Mouse (Mus musculus): Measurements from ENCODE around the gene Rora. TPM values are rescaled to one million over a fixed set of nuclear protein-coding genes. Genes with fewer than 3 reads are reported as not detected.

Gene Rora
- polyA plus RNA-seq, 1 experiment from 2014 or later: 23.2 TPM

GRCm38 (mm10) chr9:69110301-69110674, 456.7 kb downstream of the Rora start:
- no peaks in the 10 kb centered on the region for H3K9me3 ChIP-seq (ENCODE audit: control insufficient read depth, low read length)
- H3K9ac ChIP-seq (replicated peaks; ENCODE audit: low read depth, low read length): no peak overlapping the region
- H3K4me2 ChIP-seq (ENCODE audit: low read depth, low read length): no peak overlapping the region
- ATAC-seq (ENCODE audit: low read depth): no peak
- H3K36me3 ChIP-seq (ENCODE audit: control insufficient read depth, insufficient read depth, low read length): no peaks in the 10 kb centered on the region
- no peaks in the 10 kb centered on the region for H3K27me3 ChIP-seq (ENCODE audit: control insufficient read depth, insufficient read depth, low read length)
- no peak overlapping the region for H3K4me3 ChIP-seq (ENCODE audit: low read depth, low read length)
- WGBS: 82% methylated on average over 5 of the region's 5 CpGs
- H3K27ac ChIP-seq (ENCODE audit: low read depth, low read length): no peak overlapping the region
- no peaks in the 10 kb centered on the region for H3K4me1 ChIP-seq (ENCODE audit: control insufficient read depth, insufficient read depth, low read length)

DNA sequence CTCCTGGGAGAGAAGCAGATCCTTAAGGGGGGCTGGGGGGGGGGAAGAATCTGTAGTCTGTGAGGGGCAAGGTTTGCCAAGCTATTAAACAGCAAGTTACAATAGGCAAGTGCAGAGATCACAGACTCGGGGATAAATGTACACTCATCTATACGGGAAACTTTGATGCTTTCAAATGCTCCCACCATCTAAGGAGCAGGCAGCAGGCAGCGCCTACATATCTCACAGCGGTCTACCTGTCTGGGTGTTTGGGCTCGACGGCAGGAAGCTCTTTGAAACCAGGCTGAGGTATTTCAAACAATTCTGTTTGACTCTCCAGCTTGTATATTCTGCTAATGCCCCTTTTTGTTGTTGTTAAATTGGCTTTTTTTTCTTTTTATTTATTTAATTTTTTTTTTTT, 457.1 kb downstream of the Rora start:
- no peaks in the 10 kb centered on the region for H3K36me3 ChIP-seq (ENCODE audit: control insufficient read depth, insufficient read depth, low read length)
- H3K4me1 ChIP-seq (ENCODE audit: control insufficient read depth, insufficient read depth, low read length): no peaks in the 10 kb centered on the region
- no peak overlapping the region for H3K4me3 ChIP-seq (ENCODE audit: low read depth, low read length)
- WGBS: 78% methylated on average over 6 of the region's 6 CpGs
- no peaks in the 10 kb centered on the region for H3K9me3 ChIP-seq (ENCODE audit: control insufficient read depth, low read length)
- H3K4me2 ChIP-seq (ENCODE audit: low read depth, low read length): no peak overlapping the region
- H3K9ac ChIP-seq (replicated peaks; ENCODE audit: low read depth, low read length): no peak overlapping the region
- no peak for ATAC-seq (ENCODE audit: low read depth)
- H3K27me3 ChIP-seq (ENCODE audit: control insufficient read depth, insufficient read depth, low read length): no peaks in the 10 kb centered on the region
- no peak overlapping the region for H3K27ac ChIP-seq (ENCODE audit: low read depth, low read length)

- H3K4me2 ChIP-seq (ENCODE audit: low read depth, low read length): no peak overlapping the region
- H3K27me3 ChIP-seq (ENCODE audit: control insufficient read depth, insufficient read depth, low read length): no peaks in the 10 kb centered on the region
- WGBS: 83% methylated on average over 6 of the region's 6 CpGs
- no peak for ATAC-seq (ENCODE audit: low read depth)
- no peak overlapping the region for H3K27ac ChIP-seq (ENCODE audit: low read depth, low read length)
- H3K9me3 ChIP-seq (ENCODE audit: control insufficient read depth, low read length): no peaks in the 10 kb centered on the region
- H3K36me3 ChIP-seq (ENCODE audit: control insufficient read depth, insufficient read depth, low read length): no peaks in the 10 kb centered on the region
- H3K4me1 ChIP-seq (ENCODE audit: control insufficient read depth, insufficient read depth, low read length): no peaks in the 10 kb centered on the region
- H3K4me3 ChIP-seq (ENCODE audit: low read depth, low read length): no peak overlapping the region
- no peak overlapping the region for H3K9ac ChIP-seq (replicated peaks; ENCODE audit: low read depth, low read length)
Measured at GRCm38 (mm10) chr9:69111539-69111938, 458.0 kb downstream of the Rora start.

DNA sequence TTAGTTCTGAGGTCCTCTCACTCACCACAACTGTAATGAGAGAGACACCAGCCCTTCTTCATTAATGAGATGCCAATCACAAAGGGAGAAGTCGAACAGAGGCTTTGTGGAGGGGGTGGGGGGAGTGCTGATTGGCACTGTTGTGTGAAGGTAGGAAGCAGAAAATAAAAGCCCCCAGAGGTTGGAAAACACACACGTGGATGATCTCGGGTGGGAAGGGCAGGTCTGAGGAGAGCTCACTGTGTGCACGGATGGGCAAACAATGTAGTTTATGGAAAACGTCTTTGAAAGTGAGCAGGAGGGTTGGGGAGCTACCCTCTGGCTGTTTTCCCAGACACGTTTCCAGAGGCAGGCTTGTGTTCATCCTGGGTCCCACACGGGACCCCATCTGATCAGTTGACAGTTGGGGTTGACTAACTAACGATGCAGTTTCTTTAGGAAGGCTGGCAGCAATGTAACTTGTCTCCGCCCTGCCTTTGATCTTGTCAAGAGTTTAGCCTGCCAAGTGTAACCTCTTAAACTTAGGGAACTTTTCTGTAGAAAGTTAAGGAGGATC, 460.9 kb downstream of the Rora start:
- Histone ChIP-seq H3K36me3 (ENCODE audit: control insufficient read depth, insufficient read depth, low read length) (no peaks in the 10 kb centered on the region), H3K9ac (replicated peaks; ENCODE audit: low read depth, low read length) (no peak overlapping the region), H3K27me3 (ENCODE audit: control insufficient read depth, insufficient read depth, low read length) (no peaks in the 10 kb centered on the region), H3K4me3 (ENCODE audit: low read depth, low read length) (no peak overlapping the region), H3K9me3 (ENCODE audit: control insufficient read depth, low read length) (no peaks in the 10 kb centered on the region), H3K4me2 (ENCODE audit: low read depth, low read length) (no peak overlapping the region), H3K4me1 (ENCODE audit: control insufficient read depth, insufficient read depth, low read length) (no peaks in the 10 kb centered on the region), H3K27ac (ENCODE audit: low read depth, low read length) (no peak overlapping the region)
- no peak for ATAC-seq (ENCODE audit: low read depth)
- WGBS: 31% methylated on average over 9 of the region's 9 CpGs

- WGBS: 79% methylated on average over 2 of the region's 2 CpGs
- Histone ChIP-seq H3K4me1 (ENCODE audit: control insufficient read depth, insufficient read depth, low read length) (no peaks in the 10 kb centered on the region), H3K4me3 (ENCODE audit: low read depth, low read length) (no peak overlapping the region), H3K4me2 (ENCODE audit: low read depth, low read length) (no peak overlapping the region), H3K27ac (ENCODE audit: low read depth, low read length) (no peak overlapping the region), H3K27me3 (ENCODE audit: control insufficient read depth, insufficient read depth, low read length) (no peaks in the 10 kb centered on the region), H3K36me3 (ENCODE audit: control insufficient read depth, insufficient read depth, low read length) (no peaks in the 10 kb centered on the region), H3K9ac (replicated peaks; ENCODE audit: low read depth, low read length) (no peak overlapping the region), H3K9me3 (ENCODE audit: control insufficient read depth, low read length) (no peaks in the 10 kb centered on the region)
- no peak for ATAC-seq (ENCODE audit: low read depth)
Measured at GRCm38 (mm10) chr9:69116740-69117139, 463.2 kb downstream of the Rora start.

DNA sequence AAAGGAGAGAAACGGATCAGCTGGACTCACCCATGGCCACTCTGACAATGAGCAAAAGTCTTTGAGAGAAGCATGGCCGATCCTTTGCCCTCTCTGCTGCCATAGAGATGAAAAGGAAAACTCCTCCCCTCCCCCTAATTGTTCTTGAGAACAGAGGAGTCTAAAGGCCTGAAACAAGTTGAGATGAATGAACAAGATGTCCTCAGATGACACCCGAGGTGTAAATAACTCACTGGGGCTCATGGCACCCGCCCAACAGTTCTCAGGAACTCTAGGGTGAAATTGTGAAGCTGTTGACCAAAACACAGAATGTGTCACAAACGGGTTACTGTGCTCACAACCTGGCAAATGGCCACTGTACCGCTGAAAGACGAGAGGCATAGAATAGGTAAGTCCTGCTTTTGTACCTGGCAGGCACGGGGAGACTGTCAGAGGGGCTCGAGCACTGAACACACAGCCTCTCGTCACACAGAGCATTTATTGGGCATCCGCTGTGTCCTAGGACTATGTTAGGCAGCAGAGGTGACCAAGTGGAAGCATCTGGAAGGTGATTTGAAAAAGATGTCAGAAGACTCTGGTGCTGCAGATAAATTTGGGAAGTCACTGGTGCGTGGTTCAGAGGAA, 467.6 kb downstream of the Rora start:
- WGBS: 22% methylated on average over 12 of the region's 12 CpGs
- no peaks in the 10 kb centered on the region for H3K9me3 ChIP-seq (ENCODE audit: control insufficient read depth, low read length)
- H3K9ac ChIP-seq (replicated peaks; ENCODE audit: low read depth, low read length): no peak overlapping the region
- peaks cover 12% of the 10 kb centered on the region; the same call in 1 of the 2 replicates for H3K4me1 ChIP-seq (ENCODE audit: control insufficient read depth, insufficient read depth, low read length)
- H3K4me2 ChIP-seq (ENCODE audit: low read depth, low read length): no peak overlapping the region
- ATAC-seq (ENCODE audit: low read depth): no peak
- H3K4me3 ChIP-seq (ENCODE audit: low read depth, low read length): no peak overlapping the region
- H3K36me3 ChIP-seq (ENCODE audit: control insufficient read depth, insufficient read depth, low read length): no peaks in the 10 kb centered on the region
- no peaks in the 10 kb centered on the region for H3K27me3 ChIP-seq (ENCODE audit: control insufficient read depth, insufficient read depth, low read length)
- no peak overlapping the region for H3K27ac ChIP-seq (ENCODE audit: low read depth, low read length)

DNA sequence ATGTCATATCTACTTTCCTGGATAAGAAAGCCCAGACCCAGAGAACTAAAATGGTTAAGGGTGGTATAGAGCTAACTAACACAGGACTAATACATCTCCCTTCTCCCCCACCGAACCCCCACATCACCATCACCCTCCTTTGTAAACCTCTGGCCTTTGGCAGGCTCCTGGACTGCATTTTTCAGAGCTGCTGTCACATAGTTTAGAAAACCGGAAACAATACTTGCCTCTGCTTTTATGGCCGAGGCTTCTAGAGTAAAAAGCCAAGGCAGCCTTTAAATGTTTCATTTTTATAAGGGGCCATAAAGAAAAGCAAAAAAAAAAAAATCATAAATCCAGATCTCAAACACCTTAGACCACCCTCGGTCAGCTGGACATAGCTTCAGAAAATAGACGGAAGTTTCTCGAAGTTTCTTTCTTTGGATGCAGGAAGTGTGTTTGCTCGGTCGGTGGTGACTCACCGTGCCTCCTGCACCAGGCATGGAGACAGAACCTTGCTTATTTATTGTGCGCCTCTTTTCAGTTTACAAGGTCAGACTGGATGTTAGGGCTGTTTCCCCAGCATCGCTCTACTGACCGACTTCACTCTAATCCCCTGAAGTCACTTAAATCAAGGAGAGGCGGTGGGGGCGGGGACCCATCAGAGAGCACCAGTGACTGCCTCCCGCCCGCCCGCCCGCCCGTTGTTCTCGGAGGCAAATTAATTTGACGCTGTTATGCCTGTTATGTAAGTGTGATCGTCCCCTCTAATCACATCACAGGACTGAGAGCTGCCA, 471.6 kb downstream of the Rora start:
- H3K27me3 ChIP-seq (ENCODE audit: control insufficient read depth, insufficient read depth, low read length): no peaks in the 10 kb centered on the region
- 0 out of 2 replicates have a peak overlapping the region, but pooled peaks have one; percentile 34 for H3K9ac ChIP-seq (replicated peaks; ENCODE audit: low read depth, low read length)
- no peaks in the 10 kb centered on the region for H3K36me3 ChIP-seq (ENCODE audit: control insufficient read depth, insufficient read depth, low read length)
- peak overlapping the region; percentile 52 for H3K4me2 ChIP-seq (ENCODE audit: low read depth, low read length)
- H3K4me1 ChIP-seq (ENCODE audit: control insufficient read depth, insufficient read depth, low read length): peaks cover 12% of the 10 kb centered on the region; the same call in 1 of the 2 replicates
- no peaks in the 10 kb centered on the region for H3K9me3 ChIP-seq (ENCODE audit: control insufficient read depth, low read length)
- no peak overlapping the region for H3K27ac ChIP-seq (ENCODE audit: low read depth, low read length)
- ATAC-seq (ENCODE audit: low read depth): no peak
- 5% methylated on average over 22 of the region's 22 CpGs for WGBS
- peak overlapping the region; percentile 2; the same call in 1 of the 2 replicates for H3K4me3 ChIP-seq (ENCODE audit: low read depth, low read length)

DNA sequence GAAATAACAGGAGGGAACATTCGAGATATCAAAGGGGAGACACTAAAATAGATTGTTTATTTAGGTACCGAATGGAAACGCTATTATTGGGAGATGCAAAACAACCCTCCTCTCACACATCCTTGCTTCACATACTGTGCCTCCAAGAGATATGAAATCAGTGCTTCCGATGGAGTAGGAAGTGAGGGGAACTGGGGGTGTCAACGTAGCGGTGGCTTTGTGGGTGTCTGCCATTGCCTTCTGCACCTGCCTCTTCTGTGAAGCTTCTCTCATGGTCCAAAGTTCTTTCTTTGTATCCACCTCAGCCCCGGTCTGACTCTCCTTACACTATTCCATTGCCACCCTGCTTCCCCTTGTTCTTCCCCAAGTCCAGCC, 472.2 kb downstream of the Rora start:
- no peaks in the 10 kb centered on the region for H3K9me3 ChIP-seq (ENCODE audit: control insufficient read depth, low read length)
- no peaks in the 10 kb centered on the region for H3K27me3 ChIP-seq (ENCODE audit: control insufficient read depth, insufficient read depth, low read length)
- peak overlapping the region; percentile 52 for H3K4me2 ChIP-seq (ENCODE audit: low read depth, low read length)
- H3K4me3 ChIP-seq (ENCODE audit: low read depth, low read length): no peak overlapping the region
- no peak overlapping the region for H3K27ac ChIP-seq (ENCODE audit: low read depth, low read length)
- 46% methylated on average over 7 of the region's 7 CpGs for WGBS
- H3K36me3 ChIP-seq (ENCODE audit: control insufficient read depth, insufficient read depth, low read length): no peaks in the 10 kb centered on the region
- H3K4me1 ChIP-seq (ENCODE audit: control insufficient read depth, insufficient read depth, low read length): peaks cover 12% of the 10 kb centered on the region; the same call in 1 of the 2 replicates
- H3K9ac ChIP-seq (replicated peaks; ENCODE audit: low read depth, low read length): 0 out of 2 replicates have a peak overlapping the region, but pooled peaks have one; percentile 34
- ATAC-seq (ENCODE audit: low read depth): no peak

- WGBS: 89% methylated on average over 2 of the region's 2 CpGs
Measured at GRCm38 (mm10) chr9:69126595-69126994, 473.0 kb downstream of the Rora start.

More at GRCm38 (mm10) chr9:69126595-69126994, 473.0 kb downstream of the Rora start:
- Histone ChIP-seq H3K27me3 (ENCODE audit: control insufficient read depth, insufficient read depth, low read length) (no peaks in the 10 kb centered on the region), H3K4me1 (ENCODE audit: control insufficient read depth, insufficient read depth, low read length) (peaks cover 12% of the 10 kb centered on the region; the same call in 1 of the 2 replicates), H3K36me3 (ENCODE audit: control insufficient read depth, insufficient read depth, low read length) (no peaks in the 10 kb centered on the region), H3K9me3 (ENCODE audit: control insufficient read depth, low read length) (no peaks in the 10 kb centered on the region), H3K4me3 (ENCODE audit: low read depth, low read length) (no peak overlapping the region), H3K27ac (ENCODE audit: low read depth, low read length) (no peak overlapping the region), H3K9ac (replicated peaks; ENCODE audit: low read depth, low read length) (no peak overlapping the region), H3K4me2 (ENCODE audit: low read depth, low read length) (no peak overlapping the region)
- ATAC-seq (ENCODE audit: low read depth): no peak

Data from neural tube, embryonic 14.5 days (tissue).